Mouse (Mus musculus): ENCODE data around the gene Rtn4rl1. TPM values are rescaled to one million over a fixed set of nuclear protein-coding genes. Genes with fewer than 3 reads are reported as not detected.
A peak's percentile ranks its signal among the peaks of the same experiment; 100 is the strongest.

Rtn4rl1 gene
- 10 to 100 TPM; 20.3 to 23.2 TPM for total RNA-seq (2021)

- DNase-seq = peak; percentile 76
Observed at GRCm38 (mm10) chr11:75193256-75194071, at the start of gene Rtn4rl1. Gene Rtn4rl1, plus strand, starts transcription at chr11:75193783.

GRCm38 (mm10) chr11:75145841-75146240 lies 47.7 kb upstream of the Rtn4rl1 start:
- DNase-seq = no peak

- peak; percentile 54 for DNase-seq
Observed at GRCm38 (mm10) chr11:75147106-75147845, 46.3 kb upstream of the Rtn4rl1 start.

- DNase-seq = peak; percentile 67
Observed at GRCm38 (mm10) chr11:75147846-75148168, 45.8 kb upstream of the Rtn4rl1 start.

- peak; percentile 42 for DNase-seq
Observed at GRCm38 (mm10) chr11:75148332-75149035, 45.1 kb upstream of the Rtn4rl1 start.

GRCm38 (mm10) chr11:75150346-75150745 lies 43.2 kb upstream of the Rtn4rl1 start:
- no peak for DNase-seq

DNA sequence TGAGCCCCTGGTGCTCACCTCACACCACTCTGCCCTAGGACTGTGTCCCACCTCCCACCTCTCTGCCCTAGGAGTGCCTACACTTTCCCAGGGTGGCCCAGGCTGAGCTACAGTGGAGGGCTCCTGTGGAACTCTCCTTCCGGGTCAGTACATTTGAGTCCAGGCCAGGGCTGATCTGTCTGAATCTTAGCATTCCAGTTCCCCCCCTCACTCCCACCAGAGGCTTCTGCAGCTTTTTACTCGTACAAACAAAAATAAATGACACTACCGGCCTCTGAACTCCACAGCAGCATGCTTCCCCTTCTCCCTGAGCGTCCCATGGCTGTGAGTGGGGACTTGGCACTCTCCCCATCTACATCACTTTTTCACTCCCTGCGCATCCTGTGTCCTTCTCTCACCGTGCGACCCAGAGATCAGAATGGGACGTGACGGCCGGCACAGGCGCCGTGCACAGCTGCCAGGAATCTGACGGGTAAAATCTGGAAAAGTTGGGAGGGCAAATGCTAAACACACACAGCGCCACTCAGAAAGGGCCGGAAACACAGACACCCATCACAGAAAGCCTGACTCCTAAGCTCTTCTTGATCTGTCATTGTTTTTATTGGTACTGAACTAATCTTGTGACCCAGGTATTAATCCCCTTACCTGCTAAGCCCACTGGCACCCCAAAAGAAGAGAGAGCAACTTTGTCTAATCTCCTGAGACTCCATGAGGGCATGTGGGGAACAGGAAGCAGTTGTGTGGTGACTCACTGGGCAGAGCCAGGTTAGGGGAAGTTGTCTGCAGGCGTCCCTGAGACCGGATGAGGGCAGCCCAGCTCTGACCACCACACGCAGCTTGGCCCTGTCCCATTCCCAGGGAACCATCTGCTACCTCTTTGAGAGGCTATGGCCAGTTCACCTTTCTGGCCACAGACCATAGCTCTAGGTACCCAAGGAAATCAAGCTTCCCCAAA lies 40.7 kb upstream of the Rtn4rl1 start:
- DNase-seq = peak; percentile 69

- DNase-seq = peak; percentile 11
Observed at GRCm38 (mm10) chr11:75154053-75154585, 39.5 kb upstream of the Rtn4rl1 start.

- DNase-seq = peak; percentile 9
Observed at GRCm38 (mm10) chr11:75155985-75156384, 37.6 kb upstream of the Rtn4rl1 start.

- no peak for DNase-seq
Observed at GRCm38 (mm10) chr11:75156416-75156815, 37.2 kb upstream of the Rtn4rl1 start.

DNA sequence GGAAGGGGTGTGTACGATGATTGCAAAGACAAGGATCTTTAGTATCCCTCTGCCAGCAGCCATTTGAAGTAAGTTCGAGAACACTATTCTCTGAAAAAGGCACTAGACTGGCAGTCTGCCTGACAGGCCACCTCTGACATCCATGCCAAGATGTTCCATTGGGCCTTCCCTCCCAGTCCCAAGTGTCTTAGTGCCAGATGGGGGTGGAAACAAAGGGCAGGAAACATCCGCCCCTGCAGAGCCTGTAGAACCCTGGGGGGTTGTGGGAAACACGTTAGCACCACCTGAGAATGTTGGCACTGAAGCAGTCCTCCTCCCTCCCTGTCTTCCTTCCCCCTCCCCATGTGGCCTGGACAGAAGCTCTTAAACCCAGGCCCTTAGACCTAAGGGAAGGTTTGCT lies 36.5 kb upstream of the Rtn4rl1 start:
- DNase-seq = peak; percentile 35

DNA sequence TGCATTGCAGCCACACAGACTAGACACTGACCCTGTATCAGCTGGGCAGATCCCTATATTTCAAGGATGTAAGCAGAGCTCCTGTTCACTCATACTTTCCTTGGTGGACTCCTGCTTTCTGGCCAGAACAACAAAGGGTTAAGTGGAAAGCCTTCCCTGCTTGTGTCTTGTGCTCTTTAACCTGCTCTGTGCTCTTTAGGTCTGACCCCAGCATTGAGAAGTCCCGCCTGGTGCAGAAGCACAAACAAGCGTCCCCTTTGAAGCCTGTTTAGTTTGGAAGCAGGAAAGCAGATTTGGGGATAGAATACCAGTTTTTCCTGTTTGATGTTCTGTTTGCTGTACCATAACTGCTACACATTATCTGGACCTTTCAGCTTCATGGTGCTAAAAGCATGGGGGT lies 35.7 kb upstream of the Rtn4rl1 start:
- DNase-seq = no peak

GRCm38 (mm10) chr11:75158432-75158831 lies 35.2 kb upstream of the Rtn4rl1 start:
- DNase-seq = peak; percentile 50

DNA sequence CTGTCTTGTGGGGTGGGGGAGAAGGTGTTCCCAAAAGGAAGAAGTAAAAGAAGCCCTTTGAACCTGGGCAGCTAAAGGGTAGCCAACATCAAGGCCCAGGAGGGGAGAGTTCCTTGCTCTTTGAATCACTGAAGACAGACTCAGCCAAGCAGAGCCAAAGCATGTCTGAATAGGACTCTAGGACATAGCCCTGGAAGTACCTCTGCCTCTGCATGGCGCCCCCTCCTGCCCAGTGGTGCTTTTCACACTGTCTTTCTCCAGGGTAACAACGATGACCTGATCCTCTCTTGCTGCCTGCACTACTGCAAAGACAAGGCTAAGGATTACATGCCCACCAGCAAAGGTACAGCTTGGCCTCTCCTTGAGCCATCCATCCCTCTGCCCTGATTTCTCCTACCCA lies 34.0 kb upstream of the Rtn4rl1 start:
- peak; percentile 79 for DNase-seq

DNA sequence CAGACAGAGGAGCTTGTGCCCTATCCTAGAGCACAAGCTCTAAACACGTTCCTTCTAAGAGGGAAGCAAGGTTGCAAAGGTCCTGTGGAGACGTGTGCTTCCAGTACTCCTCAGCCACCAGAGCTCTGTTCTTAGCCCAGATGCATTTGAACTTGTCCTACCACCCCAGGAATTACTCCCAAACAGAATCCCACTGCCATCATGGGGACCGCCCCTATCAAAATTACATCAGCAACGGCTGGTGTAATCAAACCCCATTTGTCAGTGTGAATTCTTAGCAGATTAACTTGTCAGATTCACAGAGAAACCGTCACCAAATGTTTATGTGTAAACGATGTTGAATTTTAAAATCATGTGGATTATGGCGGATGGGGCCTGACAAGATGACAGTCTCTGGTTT lies 32.6 kb upstream of the Rtn4rl1 start:
- DNase-seq = no peak

DNA sequence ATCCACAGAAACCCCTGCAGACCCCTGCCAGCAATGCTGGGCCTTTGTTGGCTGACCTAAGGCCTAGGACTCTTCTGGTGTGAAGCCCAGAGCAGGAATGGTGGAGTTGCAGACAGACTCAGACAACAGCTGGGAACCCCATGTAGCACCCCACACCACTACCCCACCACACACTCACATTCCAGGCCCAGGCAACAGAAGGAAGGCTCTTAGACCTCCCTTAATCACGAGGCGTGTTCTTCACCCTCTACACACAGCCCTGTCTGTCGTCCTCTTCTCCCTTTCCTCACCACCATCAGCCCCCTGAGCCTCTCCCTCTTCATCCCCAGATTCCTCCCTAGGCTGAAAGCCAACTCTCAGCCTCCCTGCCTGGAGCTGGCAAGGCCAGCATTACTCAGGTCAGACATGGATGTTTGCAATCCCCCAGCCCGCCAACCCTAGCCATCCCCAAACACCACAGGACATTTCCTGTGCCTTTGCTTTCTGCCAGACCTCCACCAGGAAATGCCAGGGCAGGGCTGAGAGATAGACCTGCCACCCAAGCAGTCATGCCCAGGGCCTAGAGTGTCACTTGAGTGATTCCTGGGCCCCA lies 32.1 kb upstream of the Rtn4rl1 start:
- DNase-seq = peak; percentile 46

DNA sequence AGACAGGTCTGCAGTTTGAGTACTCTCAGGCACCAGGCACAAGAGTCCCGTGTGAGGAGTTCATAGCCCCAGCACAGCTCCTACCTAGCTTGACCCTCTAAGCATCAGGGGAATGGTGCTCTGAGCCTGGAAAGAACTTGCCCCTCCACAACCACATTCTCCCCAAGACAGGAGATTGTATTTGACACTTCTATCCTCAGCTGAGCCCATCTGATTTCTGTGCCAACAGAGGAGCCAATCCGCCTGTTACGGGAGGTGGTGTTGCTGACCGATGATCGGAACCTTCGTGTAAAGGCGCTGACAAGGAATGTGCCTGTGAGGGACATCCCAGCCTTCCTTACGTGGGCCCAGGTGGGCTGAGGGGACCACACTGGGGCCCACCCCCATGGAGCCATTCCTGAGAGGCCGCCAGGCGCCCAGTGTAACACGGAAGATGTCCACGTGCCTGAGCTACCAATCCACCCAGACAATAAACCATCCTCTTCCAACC lies 30.9 kb upstream of the Rtn4rl1 start:
- DNase-seq = no peak

- no peak for DNase-seq
Observed at GRCm38 (mm10) chr11:75163379-75163778, 30.2 kb upstream of the Rtn4rl1 start.

DNA sequence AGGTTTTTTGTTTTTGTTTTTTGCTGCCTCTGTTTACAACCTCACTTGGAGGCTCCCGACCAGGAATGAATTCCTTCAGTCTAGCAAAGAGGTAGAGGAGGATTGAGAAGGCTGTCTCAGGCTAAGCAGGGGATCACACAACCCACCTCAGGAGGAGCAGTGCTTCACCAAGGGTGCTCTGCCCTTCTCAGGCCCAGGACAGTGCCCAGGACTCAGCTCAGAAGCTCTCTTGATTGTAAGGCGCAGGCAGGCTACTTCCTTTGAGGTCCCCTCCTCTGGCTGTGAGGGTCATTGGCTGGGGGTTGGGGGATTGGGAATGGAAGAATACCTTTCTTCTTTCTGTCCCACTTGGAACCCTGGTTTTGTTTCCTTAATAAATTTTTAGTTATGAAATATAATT lies 29.5 kb upstream of the Rtn4rl1 start:
- no peak for DNase-seq

DNA sequence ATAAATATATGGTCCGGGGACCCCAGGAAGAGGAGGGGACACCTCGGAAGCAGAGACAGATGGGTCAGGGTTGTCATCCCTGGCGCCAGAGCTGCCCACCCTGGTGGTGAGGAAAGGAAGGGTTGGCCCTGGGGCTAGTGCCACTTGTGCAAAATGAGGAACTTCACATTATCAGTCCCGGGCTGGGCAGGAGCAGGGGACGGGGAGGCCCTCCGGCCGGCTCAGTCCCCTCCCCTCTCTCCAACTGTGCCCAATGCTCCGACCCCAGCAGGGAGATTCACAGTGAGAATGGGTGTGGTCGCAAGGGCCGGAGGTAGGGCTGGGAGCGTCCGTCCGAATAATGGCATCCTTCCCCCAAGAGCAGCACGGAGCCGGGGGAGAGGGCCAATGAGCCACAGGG lies 28.8 kb upstream of the Rtn4rl1 start:
- DNase-seq = no peak
